Mouse (Mus musculus) midbrain, embryonic 16.5 days (tissue): ENCODE measurements at regions not wholly inside any gene's neighbourhood (a gene's known extent, or its start where the extent isn't known, plus 50 kb on each side); places are given as distances from the start of the nearest gene placed in this dataset.

Experiments
- ATAC-seq: fragments of 200-750 bp; cut with Nextera tagmentation; 2 replicates; pipeline ENCODE4 v1.8.0; 2017; ENCODE audit warnings: moderate TSS enrichment
- H3K27ac ChIP-seq: fragments of 300-500 bp; sonication (generic); 2 replicates; pipeline ENCODE4 v1.5.1; 2014; ENCODE audit warnings: mild to moderate bottlenecking, low read length, mixed read lengths
- H3K27me3 ChIP-seq: fragments of 300-500 bp; sonication (generic); 2 replicates; pipeline ENCODE4 v1.6.1; 2014; ENCODE audit warnings: low read depth, low read length, mixed read lengths; ENCODE audit not compliant: control insufficient read depth, insufficient read depth
- H3K36me3 ChIP-seq: fragments of 300-500 bp; sonication (generic); 2 replicates; pipeline ENCODE4 v1.6.1; 2014; ENCODE audit warnings: mild to moderate bottlenecking, low read length, moderate library complexity, mixed read lengths; ENCODE audit not compliant: control insufficient read depth, insufficient read depth
- H3K4me1 ChIP-seq: fragments of 300-500 bp; sonication (generic); 2 replicates; pipeline ENCODE4 v1.6.1; 2014; ENCODE audit warnings: mild to moderate bottlenecking, low read length, mixed read lengths; ENCODE audit not compliant: control insufficient read depth, insufficient read depth
- H3K4me2 ChIP-seq: fragments of 300-500 bp; sonication (generic); 2 replicates; pipeline ENCODE4 v1.6.1; 2014; ENCODE audit warnings: mild to moderate bottlenecking, low read length, mixed read lengths
- H3K4me3 ChIP-seq: fragments of 300-500 bp; sonication (generic); 2 replicates; pipeline ENCODE4 v1.5.1; 2014; ENCODE audit warnings: low read depth, mild to moderate bottlenecking, low read length, moderate library complexity, mixed read lengths
- H3K9ac ChIP-seq: fragments of 300-500 bp; sonication (generic); 2 replicates; pipeline ENCODE4 v1.6.1; 2014; ENCODE audit warnings: low read depth, low read length, mixed read lengths
- H3K9me3 ChIP-seq: fragments of 300-500 bp; sonication (generic); replicated peaks from 2 replicates; pipeline ENCODE4 v1.6.1; 2014; ENCODE audit warnings: mild to moderate bottlenecking, low read length, mixed read lengths; ENCODE audit not compliant: control insufficient read depth, poor library complexity, severe bottlenecking
- WGBS: fragments of 180-500 bp; shearing (Covaris S2); extraction: QIAGEN DNeasy Blood & Tissue Kit; methylation state at CpG from one replicate; pipeline ENCODE4 v1.1.7; 2014; 5-methylcytosine and 5-hydroxymethylcytosine counted together

GRCm38 (mm10) chr11:63507387-63507786 lies 378.6 kb downstream of the Pmp22 start:
- H3K4me3 ChIP-seq = no peak overlapping the region
- H3K27me3 ChIP-seq = no peaks in the 10 kb centered on the region
- no peak for ATAC-seq
- no peaks in the 10 kb centered on the region for H3K4me1 ChIP-seq
- H3K4me2 ChIP-seq = no peak overlapping the region
- H3K27ac ChIP-seq = no peak overlapping the region
- no peaks in the 10 kb centered on the region for H3K9me3 ChIP-seq
- H3K36me3 ChIP-seq = no peaks in the 10 kb centered on the region
- WGBS = 92% methylated on average over 8 of the region's 8 CpGs
- H3K9ac ChIP-seq = no peak overlapping the region

DNA sequence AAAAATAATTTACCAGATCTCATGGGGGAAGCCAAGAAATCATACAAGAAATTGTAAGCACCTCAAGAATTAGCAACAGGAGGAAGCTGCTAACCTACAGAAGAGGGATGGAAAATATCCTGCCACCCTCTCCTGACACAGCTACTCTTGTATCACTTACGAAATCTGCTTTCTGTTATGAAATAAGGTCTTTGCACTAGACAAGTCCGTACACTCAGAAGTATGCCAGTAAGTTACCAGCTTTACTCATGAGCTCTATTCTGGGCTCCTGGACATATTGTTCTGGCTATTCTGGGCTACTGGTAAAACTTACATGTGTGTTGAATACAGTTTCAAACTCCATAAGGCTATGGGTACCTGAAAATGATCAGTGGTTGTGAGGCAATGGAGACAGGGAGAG lies 379.9 kb downstream of the Pmp22 start:
- H3K4me2 ChIP-seq = no peak overlapping the region
- H3K4me1 ChIP-seq = no peaks in the 10 kb centered on the region
- H3K27me3 ChIP-seq = no peaks in the 10 kb centered on the region
- H3K36me3 ChIP-seq = no peaks in the 10 kb centered on the region
- no peak overlapping the region for H3K4me3 ChIP-seq
- no peak for ATAC-seq
- no peak overlapping the region for H3K27ac ChIP-seq
- 100% methylated on average over 2 of the region's 2 CpGs for WGBS
- no peak overlapping the region for H3K9ac ChIP-seq
- H3K9me3 ChIP-seq = peaks cover 3% of the 10 kb centered on the region; the same call in 1 of the 2 replicates

- ATAC-seq = no peak
- Histone ChIP-seq H3K36me3 (no peaks in the 10 kb centered on the region), H3K9ac (no peak overlapping the region), H3K4me2 (no peak overlapping the region), H3K27me3 (no peaks in the 10 kb centered on the region), H3K4me3 (no peak overlapping the region), H3K4me1 (no peaks in the 10 kb centered on the region), H3K27ac (no peak overlapping the region), H3K9me3 (peaks cover 3% of the 10 kb centered on the region; the same call in 1 of the 2 replicates)
- WGBS = 90% methylated on average over 7 of the region's 7 CpGs
Observed at GRCm38 (mm10) chr11:63510611-63511010, 381.8 kb downstream of the Pmp22 start.

DNA sequence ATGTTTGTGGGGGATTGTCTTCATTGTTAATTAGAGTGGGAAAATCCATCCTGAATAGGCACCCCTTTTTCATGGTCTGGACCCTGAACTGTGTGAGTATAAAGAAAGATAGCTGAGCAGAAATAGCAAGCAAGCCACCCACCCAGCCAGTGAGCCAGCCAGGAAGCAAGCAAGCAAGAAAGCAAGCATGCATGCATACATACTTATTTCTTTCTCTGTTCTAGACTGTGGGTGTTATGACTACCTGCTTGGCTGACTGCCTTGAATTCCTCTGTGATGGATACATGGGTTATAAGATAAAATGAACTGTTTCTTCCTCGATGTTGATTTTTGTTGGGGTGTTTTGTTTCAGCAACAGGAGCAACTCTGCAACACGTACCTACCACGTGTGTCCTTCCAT lies 385.8 kb downstream of the Pmp22 start:
- Histone ChIP-seq H3K9ac (no peak overlapping the region), H3K27me3 (no peaks in the 10 kb centered on the region), H3K9me3 (peaks cover 3% of the 10 kb centered on the region; the same call in 1 of the 2 replicates), H3K36me3 (no peaks in the 10 kb centered on the region), H3K4me1 (no peaks in the 10 kb centered on the region), H3K27ac (no peak overlapping the region), H3K4me3 (no peak overlapping the region), H3K4me2 (no peak overlapping the region)
- no peak for ATAC-seq
- 88% methylated on average over 3 of the region's 3 CpGs for whole genome bisulfite sequencing

DNA sequence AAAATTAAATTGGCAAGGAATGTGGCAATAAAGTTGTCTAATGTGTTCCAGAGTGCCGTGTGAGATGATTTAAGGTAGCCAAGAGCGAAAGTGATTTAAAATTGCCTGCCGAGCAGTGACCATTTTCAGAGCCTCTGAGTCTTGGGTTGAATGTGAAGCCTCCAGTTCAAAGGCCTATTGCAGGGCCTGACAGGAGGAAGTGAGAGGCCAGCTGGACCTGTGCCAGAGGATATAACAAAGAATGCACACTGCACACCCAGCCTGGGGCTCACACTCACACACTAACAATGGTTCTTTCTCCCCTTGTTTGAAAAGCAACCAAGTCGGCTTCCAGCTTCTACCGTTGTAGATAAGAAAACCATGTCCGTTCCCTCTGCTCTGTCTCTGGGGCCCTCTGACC lies 390.1 kb downstream of the Pmp22 start:
- Histone ChIP-seq H3K36me3 (no peaks in the 10 kb centered on the region), H3K9me3 (no peaks in the 10 kb centered on the region), H3K4me2 (no peak overlapping the region), H3K27ac (0 out of 2 replicates have a peak overlapping the region, but pooled peaks have one; percentile 23), H3K4me1 (no peaks in the 10 kb centered on the region), H3K9ac (no peak overlapping the region), H3K27me3 (no peaks in the 10 kb centered on the region), H3K4me3 (no peak overlapping the region)
- WGBS = 27% methylated on average over 6 of the region's 6 CpGs
- peak; percentile 39; the same call in 1 of the 2 replicates for ATAC-seq

- ATAC-seq = no peak
- Histone ChIP-seq H3K4me2 (no peak overlapping the region), H3K4me1 (peaks cover 6% of the 10 kb centered on the region), H3K27me3 (no peaks in the 10 kb centered on the region), H3K36me3 (no peaks in the 10 kb centered on the region), H3K9ac (no peak overlapping the region), H3K4me3 (no peak overlapping the region), H3K9me3 (no peaks in the 10 kb centered on the region), H3K27ac (no peak overlapping the region)
- WGBS = 41% methylated on average over 7 of the region's 7 CpGs
Observed at GRCm38 (mm10) chr11:63524254-63524653, 395.5 kb downstream of the Pmp22 start.

DNA sequence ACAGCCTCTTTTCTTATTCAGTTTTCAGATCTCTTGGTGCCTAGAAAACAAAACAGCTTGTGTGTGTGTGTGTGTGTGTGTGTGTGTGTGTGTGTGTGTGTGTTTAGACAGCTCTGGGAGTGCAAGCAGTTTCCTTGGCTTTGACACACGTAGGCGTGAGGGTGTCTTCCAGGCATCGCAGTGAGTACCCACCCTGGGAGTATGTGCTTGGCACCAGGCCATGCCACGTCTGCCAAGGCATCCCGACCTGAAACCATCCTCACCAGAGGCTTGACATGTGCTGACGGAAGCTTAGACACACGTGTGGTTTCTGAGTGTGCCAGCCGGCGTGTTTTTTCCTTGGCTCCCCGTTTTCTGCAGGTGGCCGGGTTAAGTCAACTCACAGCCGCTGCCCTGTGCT lies 396.6 kb downstream of the Pmp22 start:
- no peak overlapping the region for H3K27ac ChIP-seq
- 78% methylated on average over 12 of the region's 12 CpGs for WGBS
- H3K4me3 ChIP-seq = no peak overlapping the region
- no peaks in the 10 kb centered on the region for H3K9me3 ChIP-seq
- no peaks in the 10 kb centered on the region for H3K27me3 ChIP-seq
- no peak overlapping the region for H3K9ac ChIP-seq
- no peak overlapping the region for H3K4me2 ChIP-seq
- H3K36me3 ChIP-seq = no peaks in the 10 kb centered on the region
- no peak for ATAC-seq
- peaks cover 6% of the 10 kb centered on the region for H3K4me1 ChIP-seq

- ATAC-seq = no peak
- Histone ChIP-seq H3K9ac (no peak overlapping the region), H3K4me1 (peaks cover 6% of the 10 kb centered on the region), H3K27ac (no peak overlapping the region), H3K4me2 (no peak overlapping the region), H3K4me3 (no peak overlapping the region), H3K9me3 (no peaks in the 10 kb centered on the region), H3K36me3 (no peaks in the 10 kb centered on the region), H3K27me3 (no peaks in the 10 kb centered on the region)
- 93% methylated on average over 3 of the region's 3 CpGs for WGBS
Observed at GRCm38 (mm10) chr11:63525956-63526355, 396.1 kb downstream of the Hs3st3b1 start.

DNA sequence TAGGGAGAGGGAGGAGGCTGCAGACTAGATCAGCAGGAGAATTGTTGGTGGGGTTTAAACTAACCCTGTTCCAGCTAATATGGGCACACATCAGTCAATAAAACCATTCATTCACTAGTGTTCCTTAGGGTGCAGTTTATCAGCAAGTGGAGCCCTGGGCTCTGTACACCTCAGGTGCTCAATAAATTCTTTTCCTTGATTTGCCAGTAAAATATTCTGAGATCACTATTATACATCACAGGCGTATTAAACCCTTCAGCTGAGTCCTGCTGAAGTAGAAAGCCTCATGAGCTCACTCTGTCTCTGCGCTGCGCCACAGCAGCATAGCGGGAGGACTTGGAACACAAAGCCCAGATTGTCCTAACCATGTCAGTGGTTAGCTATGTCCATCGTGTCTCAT lies 389.3 kb downstream of the Hs3st3b1 start:
- no peak overlapping the region for H3K4me2 ChIP-seq
- 83% methylated on average over 5 of the region's 5 CpGs for WGBS
- no peaks in the 10 kb centered on the region for H3K36me3 ChIP-seq
- no peak overlapping the region for H3K4me3 ChIP-seq
- no peaks in the 10 kb centered on the region for H3K4me1 ChIP-seq
- H3K9me3 ChIP-seq = no peaks in the 10 kb centered on the region
- no peak overlapping the region for H3K27ac ChIP-seq
- no peak for ATAC-seq
- H3K27me3 ChIP-seq = no peaks in the 10 kb centered on the region
- H3K9ac ChIP-seq = no peak overlapping the region
